Mouse (Mus musculus): Measurements from ENCODE around the gene Cartpt.

The Cartpt gene

DNA sequence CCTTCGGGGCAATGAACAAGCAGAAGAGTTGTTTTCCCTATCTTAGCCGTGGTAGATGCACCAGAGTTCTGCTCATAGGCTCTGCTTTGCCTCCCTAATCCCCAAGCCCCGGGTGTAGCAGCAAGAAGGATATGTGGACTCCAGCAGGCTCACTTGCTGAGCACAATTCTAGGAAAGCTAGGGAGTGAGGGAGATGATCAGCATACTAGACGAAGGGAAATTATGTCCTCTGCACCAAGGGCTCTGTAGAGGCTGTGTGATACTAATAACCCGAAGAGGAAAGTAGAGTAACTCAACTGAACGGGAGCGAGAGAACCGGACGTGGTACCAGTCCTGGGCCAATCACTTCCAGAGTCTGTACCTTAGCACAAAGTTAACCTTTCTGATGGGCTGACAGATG lies at the start of gene Cartpt:
Cartpt (minus strand) TSS at position 127 of the 400 bp plus-strand sequence.
- TF ChIP-seq GATA4 (IDR thresholded peaks at IDR 0.05; ENCODE audit: insufficient replicate concordance, low read length) = no peak

DNA sequence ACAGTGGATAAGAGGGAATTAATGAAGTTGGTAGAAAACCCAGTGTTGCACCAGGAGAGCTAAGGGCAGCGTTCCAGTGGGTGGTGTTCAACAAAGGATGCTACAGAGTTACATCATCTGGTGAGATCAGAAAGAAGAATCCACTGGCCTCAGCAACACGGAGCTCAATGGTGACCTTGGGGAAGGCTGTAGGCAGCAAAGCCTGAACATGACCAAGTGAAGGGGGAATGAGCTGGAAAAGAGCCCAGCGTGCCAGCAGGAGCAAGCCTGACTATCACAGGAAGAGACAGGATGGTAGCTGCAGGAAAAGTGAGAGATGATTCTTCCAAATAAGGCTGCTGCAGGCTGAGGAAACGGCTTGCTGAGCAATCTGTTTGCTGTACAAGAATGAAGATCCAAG lies 46.5 kb upstream of the Cartpt start:
- no peak for TF ChIP-seq GATA4 (IDR thresholded peaks at IDR 0.05; ENCODE audit: insufficient replicate concordance, low read length)

- no peak for TF ChIP-seq GATA4 (IDR thresholded peaks at IDR 0.05; ENCODE audit: insufficient replicate concordance, low read length)
Observed at GRCm38 (mm10) chr13:99943525-99943924, 42.6 kb upstream of the Cartpt start.

DNA sequence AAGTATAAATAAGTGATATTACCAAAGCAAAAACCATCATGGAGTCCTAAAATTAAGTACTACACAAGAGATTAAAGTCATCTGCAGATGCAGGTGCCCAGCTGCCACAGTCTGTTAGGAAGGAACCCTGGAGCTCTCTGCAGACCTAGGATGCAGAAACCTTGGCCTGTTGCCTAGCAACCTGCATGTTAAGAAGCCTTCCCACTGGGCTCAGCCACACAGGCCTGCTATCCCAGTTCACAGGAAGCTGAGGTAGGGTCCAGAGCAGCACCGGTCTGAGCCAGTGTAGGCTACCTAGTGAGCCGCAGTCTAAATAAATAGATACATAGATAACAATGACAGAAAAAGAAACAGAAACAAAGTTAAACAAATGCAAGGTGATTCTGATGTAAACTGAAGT lies 39.7 kb upstream of the Cartpt start:
- TF ChIP-seq GATA4 (IDR thresholded peaks at IDR 0.05; ENCODE audit: insufficient replicate concordance, low read length) = no peak

DNA sequence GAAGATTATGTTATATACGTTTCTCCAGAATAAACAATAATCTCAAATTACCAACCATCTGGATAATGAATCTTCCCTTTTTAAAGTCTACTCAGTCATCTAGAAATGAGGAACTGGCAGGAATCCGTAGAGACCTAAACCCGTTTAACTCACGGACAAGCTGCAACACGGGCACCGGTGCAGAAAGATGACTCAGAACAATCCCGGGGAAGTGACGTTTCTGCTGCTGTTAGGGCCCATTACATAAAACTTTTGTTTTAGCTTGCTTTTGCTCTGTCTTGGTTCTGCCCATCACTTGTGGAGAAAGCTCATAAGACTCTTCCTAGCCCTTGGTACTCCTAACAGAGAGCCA lies 38.4 kb upstream of the Cartpt start:
- TF ChIP-seq GATA4 (IDR thresholded peaks at IDR 0.05; ENCODE audit: insufficient replicate concordance, low read length) = no peak

GRCm38 (mm10) chr13:99938606-99939319 lies 37.9 kb upstream of the Cartpt start:
- TF ChIP-seq GATA4 (IDR thresholded peaks at IDR 0.05; ENCODE audit: insufficient replicate concordance, low read length) = no peak

- no peak for TF ChIP-seq GATA4 (IDR thresholded peaks at IDR 0.05; ENCODE audit: insufficient replicate concordance, low read length)
Observed at GRCm38 (mm10) chr13:99937741-99938140, 36.9 kb upstream of the Cartpt start.

DNA sequence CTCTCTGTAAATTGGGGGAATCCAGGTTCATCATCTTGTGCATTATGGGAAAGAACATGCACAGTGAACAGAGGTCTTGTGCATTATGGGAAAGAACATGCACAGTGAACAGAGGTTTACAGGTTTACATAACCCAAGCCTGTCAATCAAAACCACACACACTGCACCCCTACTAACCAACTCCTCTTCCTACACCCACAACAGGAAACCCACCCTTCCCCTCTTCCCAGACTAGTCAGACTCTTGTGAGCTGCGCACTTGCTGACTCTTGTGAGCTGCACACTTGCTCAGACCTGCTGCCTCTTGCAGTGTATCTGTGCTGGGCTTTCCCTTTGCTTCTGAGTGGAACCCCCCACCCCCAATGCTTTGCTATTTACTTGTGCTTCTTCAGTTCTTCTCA lies 31.5 kb upstream of the Cartpt start:
- TF ChIP-seq GATA4 (IDR thresholded peaks at IDR 0.05; ENCODE audit: insufficient replicate concordance, low read length) = no peak

DNA sequence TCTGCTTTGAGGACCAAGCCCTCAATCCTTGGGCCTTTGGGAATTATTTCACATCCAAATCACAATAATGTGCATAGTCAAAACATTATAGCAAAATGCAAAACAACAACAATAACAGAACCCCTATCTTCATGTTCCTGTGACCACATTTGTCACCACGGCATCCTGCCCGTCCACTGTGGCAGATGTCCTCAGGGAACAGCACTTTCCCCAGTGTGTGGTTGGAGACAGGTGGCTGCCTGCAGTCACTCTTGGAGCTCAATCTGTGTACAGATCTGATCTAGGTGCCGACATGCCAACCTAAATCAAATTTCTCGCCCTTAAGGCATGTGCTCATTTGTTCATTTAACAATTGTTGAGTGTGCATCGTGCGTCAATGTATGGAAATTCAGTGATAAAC lies 30.6 kb upstream of the Cartpt start:
- TF ChIP-seq GATA4 (IDR thresholded peaks at IDR 0.05; ENCODE audit: insufficient replicate concordance, low read length) = no peak

GRCm38 (mm10) chr13:99926249-99926648 lies 25.4 kb upstream of the Cartpt start:
- TF ChIP-seq GATA4 (IDR thresholded peaks at IDR 0.05; ENCODE audit: insufficient replicate concordance, low read length) = no peak

DNA sequence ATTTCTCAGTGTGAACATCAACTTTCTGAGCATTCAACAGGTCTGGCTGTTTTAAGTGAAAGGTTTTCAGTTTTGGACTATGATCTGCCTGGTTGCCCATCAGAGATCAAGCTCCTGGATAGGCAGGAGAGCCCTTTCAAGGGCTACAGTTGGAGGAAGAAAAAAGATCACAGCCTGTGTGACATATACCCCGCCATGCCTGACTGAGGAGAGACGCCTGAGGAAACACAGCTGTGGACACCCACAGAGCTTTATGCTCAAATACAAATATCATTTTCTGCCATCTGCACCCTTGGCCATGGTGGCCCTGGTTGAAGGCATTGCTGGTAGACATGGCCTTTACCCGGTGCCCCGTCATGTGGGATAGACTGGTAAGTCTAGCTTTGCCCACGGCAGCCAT lies 14.7 kb upstream of the Cartpt start:
- TF ChIP-seq GATA4 (IDR thresholded peaks at IDR 0.05; ENCODE audit: insufficient replicate concordance, low read length) = no peak

DNA sequence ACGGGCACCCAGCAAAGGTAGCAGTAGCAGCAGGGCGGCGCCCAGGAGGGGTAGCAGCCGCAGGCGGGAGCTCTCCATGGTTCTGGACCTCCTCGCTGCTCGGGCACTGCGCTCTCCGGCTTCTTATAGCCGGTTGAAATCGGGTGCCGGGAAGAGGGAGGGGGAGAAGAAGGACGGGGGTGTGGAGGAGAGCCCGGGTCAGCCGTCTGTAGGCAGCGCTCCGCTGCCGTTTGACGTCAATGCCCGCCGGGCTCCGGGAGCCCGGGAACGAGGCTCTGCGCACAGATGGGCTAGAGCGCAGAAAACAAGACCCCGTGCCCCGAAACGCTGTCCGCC lies 366 bp downstream of the Cartpt start:
- no peak for TF ChIP-seq GATA4 (IDR thresholded peaks at IDR 0.05; ENCODE audit: insufficient replicate concordance, low read length)

- TF ChIP-seq GATA4 (IDR thresholded peaks at IDR 0.05; ENCODE audit: insufficient replicate concordance, low read length) = no peak
Observed at GRCm38 (mm10) chr13:99899670-99900556, 978 bp downstream of the Cartpt start.

GRCm38 (mm10) chr13:99898816-99899215 lies 2.1 kb downstream of the Cartpt start:
- TF ChIP-seq GATA4 (IDR thresholded peaks at IDR 0.05; ENCODE audit: insufficient replicate concordance, low read length) = no peak

- TF ChIP-seq GATA4 (IDR thresholded peaks at IDR 0.05; ENCODE audit: insufficient replicate concordance, low read length) = no peak
Observed at GRCm38 (mm10) chr13:99885636-99886035, 15.3 kb downstream of the Cartpt start.

DNA sequence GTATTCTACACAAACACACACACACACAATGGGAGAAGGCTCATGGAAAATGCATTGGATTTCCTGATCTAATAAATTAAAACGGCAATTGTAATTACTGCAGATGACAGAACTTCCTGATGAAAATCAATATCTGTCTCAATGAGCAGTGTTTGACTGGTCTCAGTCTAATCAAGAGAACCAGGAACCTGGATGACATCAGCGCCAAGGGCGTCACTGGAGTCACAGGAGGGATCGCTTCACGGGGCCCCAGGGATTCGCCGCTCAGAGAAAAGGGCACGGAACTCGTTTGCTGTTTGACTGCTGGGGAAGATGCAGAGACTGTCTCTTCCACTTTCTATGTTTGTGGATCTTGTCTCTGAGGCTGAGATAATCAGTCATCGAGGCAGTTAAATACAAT lies 21.2 kb downstream of the Cartpt start:
- TF ChIP-seq GATA4 (IDR thresholded peaks at IDR 0.05; ENCODE audit: insufficient replicate concordance, low read length) = no peak

Measured in liver, adult (tissue).